Mouse (Mus musculus) liver, embryonic 14.5 days (tissue): Measurements from ENCODE around the gene Accsl. TPM values are rescaled to one million over a fixed set of nuclear protein-coding genes. Genes with fewer than 3 reads are reported as not detected.

Experiments
- ATAC-seq: fragments of 200-750 bp; cut with Nextera tagmentation; 2 replicates; pipeline ENCODE4 v1.8.0; 2017; ENCODE audit warnings: moderate number of reproducible peaks, mild to moderate bottlenecking, moderate library complexity; ENCODE audit not compliant: insufficient read depth
- DNase-seq, 3 experiments: peaks; one replicate each; pipeline ENCODE4 v3.0.0-alpha.2; 2012 to 2013; ENCODE audit warnings: low read depth in 3 of 3, low spot score in 3 of 3
- H3K27ac ChIP-seq: fragments of 300-500 bp; sonication (generic); 2 replicates; pipeline ENCODE4 v1.5.1; 2014; ENCODE audit warnings: moderate library complexity, mild to moderate bottlenecking, control low read depth, inconsistent platforms
- H3K27me3 ChIP-seq: fragments of 300-500 bp; sonication (generic); 2 replicates; pipeline ENCODE4 v1.6.1; 2014; ENCODE audit warnings: mild to moderate bottlenecking, low read length, moderate library complexity; ENCODE audit not compliant: control insufficient read depth, insufficient read depth
- H3K36me3 ChIP-seq: fragments of 300-500 bp; sonication (generic); replicated peaks from 2 replicates; pipeline ENCODE4 v1.6.1; 2014; ENCODE audit warnings: low read depth; ENCODE audit not compliant: control insufficient read depth, insufficient read depth
- H3K4me1 ChIP-seq, 2 experiments: fragments of 200-500 bp in 1 of 2; fragments of 300-500 bp in 1 of 2; sonication (generic) in 1 of 2; replicated peaks; 2 replicates each; pipeline ENCODE4 v1.6.1; 2012 to 2014; ENCODE audit warnings: antibody characterized with exemption in 1 of 2, inconsistent platforms in 1 of 2, low read length in 1 of 2; ENCODE audit not compliant: control insufficient read depth in 2 of 2, insufficient read depth in 2 of 2
- H3K4me2 ChIP-seq: fragments of 300-500 bp; sonication (generic); 2 replicates; pipeline ENCODE4 v1.6.1; 2014; ENCODE audit warnings: low read depth, mild to moderate bottlenecking, control low read depth, moderate library complexity
- H3K4me3 ChIP-seq, 2 experiments: fragments of 200-500 bp in 1 of 2; fragments of 300-500 bp in 1 of 2; sonication (generic) in 1 of 2; 2 replicates each; pipeline ENCODE4 v1.5.1; 2012 to 2014; ENCODE audit warnings: low read depth in 2 of 2, low read length in 2 of 2, mild to moderate bottlenecking in 2 of 2, control low read depth in 1 of 2, inconsistent platforms in 1 of 2, moderate library complexity in 1 of 2; ENCODE audit not compliant: insufficient read depth in 1 of 2
- H3K9ac ChIP-seq: fragments of 300-500 bp; sonication (generic); replicated peaks from 2 replicates; pipeline ENCODE4 v1.6.1; 2014; ENCODE audit warnings: mild to moderate bottlenecking, control low read depth, moderate library complexity
- H3K9me3 ChIP-seq: fragments of 300-500 bp; sonication (generic); 2 replicates; pipeline ENCODE4 v1.6.1; 2016; ENCODE audit warnings: low read length, mixed read lengths; ENCODE audit not compliant: control insufficient read depth
- CTCF ChIP-seq: IDR thresholded peaks from 2 replicates; pipeline ENCODE4 v1.5.1; 2016; ENCODE audit warnings: antibody characterized with exemption, low read depth, control low read depth
- EP300 ChIP-seq: IDR thresholded peaks from 2 replicates; pipeline ENCODE4 v1.6.1; 2016; ENCODE audit warnings: antibody characterized with exemption, low read depth
- WGBS: fragments of 180-500 bp; shearing (Covaris S2); extraction: QIAGEN DNeasy Blood & Tissue Kit; methylation state at CpG from one replicate; pipeline ENCODE4 v1.1.7; 2014; ENCODE audit not compliant: insufficient replicate concordance; 5-methylcytosine and 5-hydroxymethylcytosine counted together
- polyA plus RNA-seq, 2 experiments: library from polyadenylated mRNA; depleted of rRNA in 1 of 2; stranded (reverse) in 1 of 2; unstranded in 1 of 2; fragments of >200 nt; fragmentation: Nextera tagmentation in 1 of 2; extraction: Ambion mirVana in 1 of 2; gene quantifications; 2 replicates each; pipeline versions ENCODE4 v1.2.1 to v1.2.3; 2012 to 2014

Gene Accsl
- polyA plus RNA-seq, 2 experiments, result 0.02 TPM; not detected in 1

- no peak for ATAC-seq
- no peaks in the 10 kb centered on the region for H3K9me3 ChIP-seq
- H3K4me2 ChIP-seq, result no peak overlapping the region
- H3K27ac ChIP-seq, result no peak overlapping the region
- H3K9ac ChIP-seq, result no peak overlapping the region
- H3K27me3 ChIP-seq, result no peaks in the 10 kb centered on the region
- TF ChIP-seq EP300 (no peak), CTCF (no peak)
- DNase-seq, result no peak
- 43% methylated on average over 5 of the region's 5 CpGs for WGBS
- H3K4me3 ChIP-seq, result no peak overlapping the region
- peaks cover 0 to 2% of the 10 kb centered on the region in 2 experiments; a peak in 1 of 4 replicates for H3K4me1 ChIP-seq
- no peaks in the 10 kb centered on the region for H3K36me3 ChIP-seq
These were observed 14.1 kb upstream of the Accsl start for GRCm38 (mm10) chr2:93883066-93883465.

- 61% methylated on average over 9 of the region's 9 CpGs for WGBS
- Histone ChIP-seq H3K4me1 (no peaks in the 10 kb centered on the region), H3K9me3 (no peaks in the 10 kb centered on the region), H3K27ac (no peak overlapping the region), H3K4me2 (no peak overlapping the region), H3K9ac (no peak overlapping the region), H3K36me3 (no peaks in the 10 kb centered on the region), H3K4me3 (no peak overlapping the region), H3K27me3 (no peaks in the 10 kb centered on the region)
- TF ChIP-seq EP300, result no peak
- no peak for TF ChIP-seq CTCF
- DNase-seq, result no peak
- no peak for ATAC-seq
These were observed 12.8 kb upstream of the Accsl start for GRCm38 (mm10) chr2:93881640-93882367.

GRCm38 (mm10) chr2:93880981-93881380 lies 12.0 kb upstream of the Accsl start:
- H3K27ac ChIP-seq, result no peak overlapping the region
- no peaks in the 10 kb centered on the region for H3K36me3 ChIP-seq
- no peak for TF ChIP-seq CTCF
- TF ChIP-seq EP300, result no peak
- no peak overlapping the region for H3K4me2 ChIP-seq
- H3K4me1 ChIP-seq, result no peaks in the 10 kb centered on the region
- WGBS, result 45% methylated on average over 3 of the region's 3 CpGs
- H3K4me3 ChIP-seq, result no peak overlapping the region
- DNase-seq, result no peak
- H3K27me3 ChIP-seq, result no peaks in the 10 kb centered on the region
- no peaks in the 10 kb centered on the region for H3K9me3 ChIP-seq
- no peak for ATAC-seq
- H3K9ac ChIP-seq, result no peak overlapping the region

GRCm38 (mm10) chr2:93880450-93880849 lies 11.5 kb upstream of the Accsl start:
- H3K9ac ChIP-seq, result no peak overlapping the region
- no peaks in the 10 kb centered on the region for H3K4me1 ChIP-seq
- DNase-seq, result no peak
- no peak overlapping the region for H3K4me2 ChIP-seq
- no peaks in the 10 kb centered on the region for H3K9me3 ChIP-seq
- TF ChIP-seq EP300 (no peak), CTCF (no peak)
- no peaks in the 10 kb centered on the region for H3K27me3 ChIP-seq
- H3K4me3 ChIP-seq, result no peak overlapping the region
- 59% methylated on average over 8 of the region's 8 CpGs for WGBS
- no peaks in the 10 kb centered on the region for H3K36me3 ChIP-seq
- ATAC-seq, result no peak
- no peak overlapping the region for H3K27ac ChIP-seq

GRCm38 (mm10) chr2:93877005-93877404 lies 8.0 kb upstream of the Accsl start:
- 39% methylated on average over 5 of the region's 5 CpGs for WGBS
- H3K4me3 ChIP-seq, result no peak overlapping the region
- TF ChIP-seq EP300, result no peak
- no peak for TF ChIP-seq CTCF
- H3K4me2 ChIP-seq, result no peak overlapping the region
- H3K9me3 ChIP-seq, result no peaks in the 10 kb centered on the region
- no peak overlapping the region for H3K27ac ChIP-seq
- no peak overlapping the region for H3K9ac ChIP-seq
- no peaks in the 10 kb centered on the region for H3K27me3 ChIP-seq
- DNase-seq (no peak), ATAC-seq (no peak)
- H3K4me1 ChIP-seq, result no peaks in the 10 kb centered on the region; a peak in 1 of 4 replicates
- no peaks in the 10 kb centered on the region for H3K36me3 ChIP-seq
